Mouse (Mus musculus) liver, embryonic 14.5 days (tissue): ENCODE data around the gene Stra6l.

ENCODE experiments used
- CTCF ChIP-seq: IDR thresholded peaks from 2 replicates; pipeline ENCODE4 v1.5.1; 2016; ENCODE audit warnings: antibody characterized with exemption, low read depth, control low read depth
- EP300 ChIP-seq: IDR thresholded peaks from 2 replicates; pipeline ENCODE4 v1.6.1; 2016; ENCODE audit warnings: antibody characterized with exemption, low read depth

DNA sequence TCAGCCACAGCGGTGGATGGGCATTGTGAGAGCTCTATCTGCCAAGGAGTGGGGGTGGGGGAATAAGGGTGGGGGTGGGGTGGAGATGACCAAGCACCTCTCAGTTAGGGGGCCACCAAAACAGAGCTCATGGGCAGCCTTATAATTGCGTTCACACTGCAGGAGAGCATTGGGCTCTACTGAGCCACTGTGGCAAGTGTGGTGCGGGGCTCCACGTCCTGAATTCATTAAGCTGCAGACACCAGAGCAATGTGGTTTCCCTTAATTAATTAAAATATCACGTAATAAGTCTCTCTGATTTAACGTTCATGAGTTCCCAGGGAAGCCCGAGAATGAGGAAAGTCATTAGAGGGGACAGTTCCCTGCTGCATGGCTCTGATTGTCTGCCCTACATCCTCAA, 40.4 kb upstream of the Stra6l start:
- TF ChIP-seq CTCF, result no peak
- TF ChIP-seq EP300, result no peak
